Mouse (Mus musculus): ENCODE results near the gene Gm43951.

GRCm38 (mm10) chr11:72169871-72170270 is 36.8 kb downstream of the Gm43951 start:
- no peak for TF ChIP-seq POLR2A (IDR thresholded peaks at IDR 0.05; ENCODE audit: control insufficient read depth, extremely low read depth, insufficient read depth, low read length, poor library complexity)
- TF ChIP-seq CTCF (IDR thresholded peaks at IDR 0.05; ENCODE audit: borderline replicate concordance, control insufficient read depth, extremely low read depth, insufficient read depth, low read length, poor library complexity): no peak

Data from thymus, adult 2 months (tissue).